8 mouse cellular contexts compared by ENCODE assay signal in genomic region chr11:96314671-96315343, GRCm38 (mm10). TPM values are rescaled to one million over a fixed set of nuclear protein-coding genes. Genes with fewer than 3 reads are reported as not detected.
A peak's percentile ranks its signal among the peaks of the same experiment; 100 is the strongest.
DNase-seq lines count a peak whose midpoint lies in the region; ATAC-seq lines count a peak whose summit lies in the region.
"Had no signal": no experiment of that assay in that cellular context is flagged by ENCODE, and none has a peak within 500 bp of the region (broad histone marks: within the 10 kb centered on the region; RNA-seq: fewer than 3 reads in every experiment).

No protein-coding gene starts in this region.

- no peaks in the 10 kb centered on the region for H3K36me3 ChIP-seq in heart, embryonic 16.5 days (ENCODE audit: control insufficient read depth, insufficient read depth)
- no peaks in the 10 kb centered on the region for H3K36me3 ChIP-seq in megakaryocyte, embryonic 14.5 days (replicated peaks; ENCODE audit: low read length)
- no peaks in the 10 kb centered on the region for H3K36me3 ChIP-seq in midbrain, embryonic 14.5 days (ENCODE audit: control insufficient read depth, insufficient read depth, low read length)

- H3K9ac ChIP-seq in heart, embryonic 16.5 days (ENCODE audit: low read length): peak overlapping the region; percentile 42
- H3K9ac ChIP-seq in midbrain, embryonic 14.5 days (replicated peaks; ENCODE audit: low read length): no peak overlapping the region

- H3K4me1 ChIP-seq in heart, embryonic 16.5 days (ENCODE audit: control insufficient read depth, insufficient read depth, low read length): 0 out of 2 replicates have a peak, but pooled peaks cover 2% of the 10 kb centered on the region
- H3K4me1 ChIP-seq in megakaryocyte, embryonic 14.5 days: peaks cover 55% of the 10 kb centered on the region
- H3K4me1 ChIP-seq in midbrain, embryonic 14.5 days (ENCODE audit: control insufficient read depth, insufficient read depth, low read length): no peaks in the 10 kb centered on the region

- no peak for ATAC-seq in heart, embryonic 16.5 days (replicated peaks; ENCODE audit: extremely low read depth, insufficient read depth, low FRiP score)
- ATAC-seq in midbrain, embryonic 14.5 days (ENCODE audit: low FRiP score, low TSS enrichment): no peak

- no peaks in the 10 kb centered on the region for H3K9me3 ChIP-seq in heart, embryonic 16.5 days (replicated peaks; ENCODE audit: control insufficient read depth, low read length)
- no peaks in the 10 kb centered on the region for H3K9me3 ChIP-seq in megakaryocyte, embryonic 14.5 days
- H3K9me3 ChIP-seq in midbrain, embryonic 14.5 days (ENCODE audit: control insufficient read depth, low read length): no peaks in the 10 kb centered on the region

- peak overlapping the region; percentile 4; the same call in 1 of the 2 replicates for H3K27ac ChIP-seq in heart, embryonic 16.5 days (ENCODE audit: low read length)
- H3K27ac ChIP-seq in midbrain, embryonic 14.5 days (replicated peaks; ENCODE audit: low read depth, low read length): no peak overlapping the region

- H3K27me3 ChIP-seq in heart, embryonic 16.5 days (ENCODE audit: control insufficient read depth, insufficient read depth, low read length): peaks cover 92% of the 10 kb centered on the region
- peaks cover 92% of the 10 kb centered on the region for H3K27me3 ChIP-seq in megakaryocyte, embryonic 14.5 days (replicated peaks)
- peaks cover 100% of the 10 kb centered on the region for H3K27me3 ChIP-seq in midbrain, embryonic 14.5 days (ENCODE audit: control insufficient read depth, insufficient read depth, low read length)

- 3% methylated on average over 34 of the region's 34 CpGs for WGBS in heart, embryonic 16.5 days
- under 1% methylated on average over 34 of the region's 34 CpGs for WGBS in midbrain, embryonic 14.5 days

- peak; percentile 66 for DNase-seq in adrenal gland, postnatal 25 days
- DNase-seq in kidney, postnatal 14 days: peak; percentile 82
- no peak for DNase-seq in layer of hippocampus, adult 11-12 months (ENCODE audit: low spot score)
- no peak for DNase-seq in left cerebral cortex, adult 18-20 months (ENCODE audit: low spot score in 2 of 2)
- no peak for DNase-seq in midbrain, embryonic 14.5 days

- peak overlapping the region; percentile 33 for H3K4me3 ChIP-seq in heart, embryonic 16.5 days (ENCODE audit: low read length)
- peak overlapping the region; percentile 85 for H3K4me3 ChIP-seq in megakaryocyte, embryonic 14.5 days (replicated peaks)
- H3K4me3 ChIP-seq in midbrain, embryonic 14.5 days (replicated peaks; ENCODE audit: low read depth, low read length): no peak overlapping the region

- peak overlapping the region; percentile 17 for H3K4me2 ChIP-seq in heart, embryonic 16.5 days (ENCODE audit: low read depth, low read length)
- no peak overlapping the region for H3K4me2 ChIP-seq in midbrain, embryonic 14.5 days (ENCODE audit: low read length)

RNA-seq across cellular contexts. Expression of gene Hoxb4, which starts 3.3 kb away (rescaled TPM):
- 27.6 and 31.5 TPM in 2 replicates for total RNA-seq in adrenal gland, postnatal 25 days (2021)
- polyA plus RNA-seq in heart, embryonic 16.5 days (2015; fragmentation: Nextera tagmentation; extraction: Ambion mirVana): 0.28 and 0.32 TPM in 2 replicates
- 1.5 and 4.5 TPM in 2 replicates for polyA plus RNA-seq in megakaryocyte, embryonic 14.5 days (2012; ENCODE audit: insufficient read depth, low replicate concordance)
- not detected for total RNA-seq in left cerebral cortex, adult 18-20 months (2021)
- polyA plus RNA-seq in midbrain, embryonic 14.5 days (2014; fragmentation: Nextera tagmentation; extraction: Ambion mirVana): not detected in 2 replicates

RNA-seq across cellular contexts. Expression of gene Hoxb3, which starts 8.3 kb away (rescaled TPM):
- total RNA-seq in adrenal gland, postnatal 25 days (2021): 33.0 and 40.1 TPM in 2 replicates
- 0.24 and 0.79 TPM in 2 replicates for polyA plus RNA-seq in heart, embryonic 16.5 days (2015; fragmentation: Nextera tagmentation; extraction: Ambion mirVana)
- polyA plus RNA-seq in megakaryocyte, embryonic 14.5 days (2012; ENCODE audit: insufficient read depth, low replicate concordance): 0.21 and 1.2 TPM in 2 replicates
- total RNA-seq in left cerebral cortex, adult 18-20 months (2021): not detected
- not detected in 2 replicates for polyA plus RNA-seq in midbrain, embryonic 14.5 days (2014; fragmentation: Nextera tagmentation; extraction: Ambion mirVana)

RNA-seq across cellular contexts. Expression of gene Hoxb5, which starts 11.7 kb away (rescaled TPM):
- total RNA-seq in adrenal gland, postnatal 25 days (2021): 36.5 and 36.8 TPM in 2 replicates
- polyA plus RNA-seq in heart, embryonic 16.5 days (2015; fragmentation: Nextera tagmentation; extraction: Ambion mirVana): 0.76 and 2.8 TPM in 2 replicates
- polyA plus RNA-seq in megakaryocyte, embryonic 14.5 days (2012; ENCODE audit: insufficient read depth, low replicate concordance): not detected in 2 replicates
- total RNA-seq in left cerebral cortex, adult 18-20 months (2021): not detected
- polyA plus RNA-seq in midbrain, embryonic 14.5 days (2014; fragmentation: Nextera tagmentation; extraction: Ambion mirVana): not detected in 2 replicates

RNA-seq across cellular contexts. Expression of gene Hoxb6, which starts 22.5 kb away (rescaled TPM):
- total RNA-seq in adrenal gland, postnatal 25 days (2021): 74.4 and 78.8 TPM in 2 replicates
- 0.51 TPM in 1 of 2 replicates, not detected in the other for polyA plus RNA-seq in heart, embryonic 16.5 days (2015; fragmentation: Nextera tagmentation; extraction: Ambion mirVana)
- not detected in 2 replicates for polyA plus RNA-seq in megakaryocyte, embryonic 14.5 days (2012; ENCODE audit: insufficient read depth, low replicate concordance)
- total RNA-seq in left cerebral cortex, adult 18-20 months (2021): not detected
- not detected in 2 replicates for polyA plus RNA-seq in midbrain, embryonic 14.5 days (2014; fragmentation: Nextera tagmentation; extraction: Ambion mirVana)
- total RNA-seq: heart, postnatal 14 days had no signal

RNA-seq across cellular contexts. Expression of gene Hoxb7, which starts 28.4 kb away (rescaled TPM):
- total RNA-seq in adrenal gland, postnatal 25 days (2021): 54.7 and 58.6 TPM in 2 replicates
- polyA plus RNA-seq in heart, embryonic 16.5 days (2015; fragmentation: Nextera tagmentation; extraction: Ambion mirVana): 0.31 and 0.43 TPM in 2 replicates
- not detected in 2 replicates for polyA plus RNA-seq in megakaryocyte, embryonic 14.5 days (2012; ENCODE audit: insufficient read depth, low replicate concordance)
- not detected for total RNA-seq in left cerebral cortex, adult 18-20 months (2021)
- not detected in 2 replicates for polyA plus RNA-seq in midbrain, embryonic 14.5 days (2014; fragmentation: Nextera tagmentation; extraction: Ambion mirVana)
- total RNA-seq: heart, postnatal 14 days had no signal

Comparison
In these comparisons a context has a peak if more than half of its experiments do, and no peak if none do; other contexts are left out.
1. DNase-seq: peak in adrenal gland, postnatal 25 days (single experiment) and kidney, postnatal 14 days (single experiment); none in layer of hippocampus, adult 11-12 months (single experiment), left cerebral cortex, adult 18-20 months (0 of 2) and midbrain, embryonic 14.5 days (single experiment).